Mouse (Mus musculus) liver, postnatal 0 days (tissue): ENCODE results near the gene 1700003E16Rik. TPM values are rescaled to one million over a fixed set of nuclear protein-coding genes. Genes with fewer than 3 reads are reported as not detected.

Experiments used
- ATAC-seq: fragments of 200-750 bp; cut with Nextera tagmentation; 2 replicates; pipeline ENCODE4 v1.8.0; 2017; ENCODE audit warnings: mild to moderate bottlenecking, moderate library complexity
- DNase-seq: peaks from one replicate; pipeline ENCODE4 v3.0.0-alpha.2; 2016
- H3K27ac ChIP-seq: fragments of 300-500 bp; sonication (generic); 2 replicates; pipeline ENCODE4 v1.5.1; 2014; ENCODE audit warnings: antibody characterized with exemption, moderate library complexity, mild to moderate bottlenecking, low read depth
- H3K27me3 ChIP-seq: fragments of 300-500 bp; sonication (generic); 2 replicates; pipeline ENCODE4 v1.6.1; 2014; ENCODE audit warnings: low read length, control low read depth, mixed read lengths; ENCODE audit not compliant: insufficient read depth
- H3K36me3 ChIP-seq: fragments of 300-500 bp; sonication (generic); replicated peaks from 2 replicates; pipeline ENCODE4 v1.6.1; 2014; ENCODE audit warnings: mild to moderate bottlenecking, control low read depth, low read length, moderate library complexity, mixed read lengths; ENCODE audit not compliant: insufficient read depth
- H3K4me1 ChIP-seq: fragments of 300-500 bp; sonication (generic); 2 replicates; pipeline ENCODE4 v1.6.1; 2014; ENCODE audit warnings: antibody characterized with exemption, mild to moderate bottlenecking, control low read depth; ENCODE audit not compliant: insufficient read depth
- H3K4me2 ChIP-seq: fragments of 300-500 bp; sonication (generic); 2 replicates; pipeline ENCODE4 v1.6.1; 2014; ENCODE audit warnings: low read depth, mild to moderate bottlenecking, low read length, moderate library complexity, mixed read lengths
- H3K4me3 ChIP-seq: fragments of 300-500 bp; sonication (generic); 2 replicates; pipeline ENCODE4 v1.5.1; 2014; ENCODE audit warnings: low read depth, low read length
- H3K9ac ChIP-seq: fragments of 300-500 bp; sonication (generic); replicated peaks from 2 replicates; pipeline ENCODE4 v1.6.1; 2014; ENCODE audit warnings: mild to moderate bottlenecking, moderate library complexity
- H3K9me3 ChIP-seq: fragments of 300-500 bp; sonication (generic); 2 replicates; pipeline ENCODE4 v1.6.1; 2016; ENCODE audit warnings: mild to moderate bottlenecking, control low read depth, low read length, mixed read lengths
- CTCF ChIP-seq: sonication (generic); IDR thresholded peaks from 2 replicates; pipeline ENCODE4 v1.5.1; 2016; ENCODE audit warnings: antibody characterized with exemption, low read depth
- EP300 ChIP-seq: IDR thresholded peaks from 2 replicates; pipeline ENCODE4 v1.6.1; 2016; ENCODE audit warnings: antibody characterized with exemption, low read depth, mild to moderate bottlenecking
- WGBS: fragments of 180-500 bp; shearing (Covaris S2); extraction: QIAGEN DNeasy Blood & Tissue Kit; methylation state at CpG from one replicate; pipeline ENCODE4 v1.1.7; 2014; ENCODE audit not compliant: insufficient replicate concordance; 5-methylcytosine and 5-hydroxymethylcytosine counted together
- polyA plus RNA-seq: library from polyadenylated mRNA; unstranded; fragments of >200 nt; fragmentation: Nextera tagmentation; extraction: Ambion mirVana; gene quantifications from 2 replicates; pipeline ENCODE4 v1.2.1, GENCODE M21; 2015

The 1700003E16Rik gene
- polyA plus RNA-seq = 0.25 and 0.27 TPM in 2 replicates

GRCm38 (mm10) chr6:83156259-83156684 is at the start of gene 1700003E16Rik, which contains the start of gene Wdr54:
1700003E16Rik (plus strand) TSS chr6:83156404.
Wdr54 (minus strand) TSS chr6:83156397.
- no peaks in the 10 kb centered on the region for H3K36me3 ChIP-seq
- ATAC-seq = peak; percentile 32; the same call in 1 of the 2 replicates
- H3K4me2 ChIP-seq = peak within 1 kb of the TSS; percentile 85
- H3K9me3 ChIP-seq = no peaks in the 10 kb centered on the region
- peak; percentile 50 for DNase-seq
- TF ChIP-seq EP300 = no peak
- no peak for TF ChIP-seq CTCF
- H3K4me1 ChIP-seq = peaks cover 8% of the 10 kb centered on the region
- no peak within 1 kb of the TSS for H3K27ac ChIP-seq
- peak within 1 kb of the TSS; percentile 34; the same call in 1 of the 2 replicates for H3K9ac ChIP-seq
- H3K27me3 ChIP-seq = peaks cover 20% of the 10 kb centered on the region
- peak within 1 kb of the TSS; percentile 53 for H3K4me3 ChIP-seq
- 2% methylated on average over 32 of the region's 32 CpGs for WGBS

DNA sequence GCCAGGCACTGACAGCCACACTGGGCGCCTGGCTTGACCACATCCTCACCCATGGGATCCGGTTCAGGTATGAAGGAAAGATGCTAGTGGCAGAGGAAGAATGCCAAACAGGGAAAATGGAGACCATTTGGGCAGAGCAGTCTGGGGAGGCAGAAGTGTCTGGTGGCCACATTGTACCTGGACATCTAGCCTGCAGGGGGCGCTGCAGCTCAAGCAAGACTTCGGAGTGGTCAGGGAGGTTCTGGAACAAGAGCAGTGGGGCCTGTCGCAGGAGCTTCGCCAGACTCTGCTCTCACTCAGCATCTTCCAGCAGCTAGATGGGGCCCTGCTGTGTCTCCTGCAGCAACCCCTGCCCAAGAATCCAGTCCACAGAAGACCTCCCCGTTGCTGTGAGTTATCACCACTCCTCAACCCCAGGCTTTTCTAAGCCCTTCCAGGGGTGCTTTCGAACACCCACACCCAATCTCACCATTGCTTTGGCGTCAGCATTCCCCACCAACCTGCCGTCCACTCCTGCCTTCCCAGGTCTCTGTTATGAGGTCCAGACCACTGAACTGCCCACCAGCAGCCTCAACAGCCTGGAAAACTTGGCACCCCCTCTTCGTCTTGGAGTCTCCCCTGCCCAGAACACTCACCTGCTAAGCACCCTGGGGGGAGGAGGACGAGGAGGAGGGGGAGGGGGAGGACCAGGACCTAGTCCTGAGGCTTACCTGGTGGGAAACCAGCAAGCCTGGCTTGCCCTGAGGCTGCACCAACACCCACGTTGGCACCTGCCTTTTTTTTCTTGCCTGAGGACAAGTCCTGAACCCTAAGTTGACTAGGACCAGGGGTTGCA is 48.4 kb upstream of the 1700003E16Rik start:
- WGBS = 40% methylated on average over 13 of the region's 13 CpGs

DNA sequence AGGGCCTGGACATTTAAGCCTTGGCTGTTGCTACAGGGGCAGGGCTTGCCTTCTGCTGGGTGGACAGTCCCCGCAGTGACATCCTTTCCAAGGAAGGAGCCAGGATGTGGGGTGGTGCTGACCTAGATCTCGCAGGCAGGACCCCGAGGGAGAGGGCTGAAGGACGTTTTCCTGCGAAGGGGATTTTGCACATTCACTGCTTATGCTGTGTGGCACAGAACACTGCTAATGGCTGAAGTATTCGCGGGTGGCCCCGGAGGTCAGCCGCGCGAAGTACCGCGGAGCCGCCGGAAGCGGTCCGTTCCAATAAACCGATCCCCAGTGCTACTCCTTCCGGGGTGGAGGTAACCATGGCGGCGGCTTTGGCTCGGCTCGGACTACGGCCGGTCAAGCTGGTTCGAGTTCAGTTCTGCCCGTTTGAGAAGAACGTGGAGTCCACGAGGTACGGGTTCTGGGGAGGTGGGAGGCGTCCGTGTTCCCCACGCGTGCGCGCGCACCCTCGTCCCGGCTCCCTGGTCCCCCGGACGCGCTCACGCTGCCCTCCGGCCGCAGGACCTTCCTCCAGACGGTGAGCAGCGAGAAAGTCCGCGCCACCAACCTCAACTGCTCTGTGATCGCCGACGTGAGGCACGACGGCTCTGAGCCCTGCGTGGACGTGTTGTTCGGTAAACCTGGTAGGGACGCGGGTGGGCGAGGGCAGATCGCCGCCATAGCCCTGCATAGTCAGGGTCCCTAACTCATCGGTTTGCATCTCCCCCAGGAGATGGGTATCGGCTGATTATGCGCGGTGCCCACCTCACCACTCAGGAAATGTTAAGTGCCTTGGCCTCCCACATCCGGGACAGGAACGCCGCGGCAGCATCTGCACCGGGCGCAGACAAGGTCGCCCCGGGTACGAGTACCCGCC is 47.2 kb upstream of the 1700003E16Rik start, which contains the start of gene Mrpl53:
TSS of gene Mrpl53 (plus strand) at position 279 of the 907 bp plus-strand sequence.
- H3K9ac ChIP-seq = peak within 1 kb of the TSS; percentile 84
- H3K4me2 ChIP-seq = peak within 1 kb of the TSS; percentile 80
- peak; percentile 22; the same call in 1 of the 2 replicates for TF ChIP-seq EP300
- TF ChIP-seq CTCF = 0 out of 2 replicates have a peak, but pooled peaks have one; percentile 3
- under 1% methylated on average over 74 of the region's 76 CpGs for WGBS
- peaks cover 18% of the 10 kb centered on the region for H3K36me3 ChIP-seq
- peak within 1 kb of the TSS; percentile 79 for H3K27ac ChIP-seq
- H3K27me3 ChIP-seq = no peaks in the 10 kb centered on the region
- peak; percentile 85 for DNase-seq
- H3K4me1 ChIP-seq = peaks cover 19% of the 10 kb centered on the region
- peak within 1 kb of the TSS; percentile 77 for H3K4me3 ChIP-seq
- H3K9me3 ChIP-seq = no peaks in the 10 kb centered on the region
- ATAC-seq = peak; percentile 87

More for the DNA sequence above, 48.4 kb upstream of the 1700003E16Rik start:
- peak; percentile 46 for ATAC-seq
- peak; percentile 91 for DNase-seq
- Histone ChIP-seq H3K36me3 (peaks cover 18% of the 10 kb centered on the region), H3K4me1 (peaks cover 27% of the 10 kb centered on the region), H3K9ac (peak overlapping the region; percentile 84), H3K27me3 (no peaks in the 10 kb centered on the region), H3K4me2 (peak overlapping the region; percentile 80), H3K9me3 (no peaks in the 10 kb centered on the region), H3K27ac (peak overlapping the region; percentile 79; the same call in 1 of the 2 replicates), H3K4me3 (peak overlapping the region; percentile 77; the same call in 1 of the 2 replicates)
- TF ChIP-seq CTCF = peak; percentile 98
- TF ChIP-seq EP300 = no peak

DNA sequence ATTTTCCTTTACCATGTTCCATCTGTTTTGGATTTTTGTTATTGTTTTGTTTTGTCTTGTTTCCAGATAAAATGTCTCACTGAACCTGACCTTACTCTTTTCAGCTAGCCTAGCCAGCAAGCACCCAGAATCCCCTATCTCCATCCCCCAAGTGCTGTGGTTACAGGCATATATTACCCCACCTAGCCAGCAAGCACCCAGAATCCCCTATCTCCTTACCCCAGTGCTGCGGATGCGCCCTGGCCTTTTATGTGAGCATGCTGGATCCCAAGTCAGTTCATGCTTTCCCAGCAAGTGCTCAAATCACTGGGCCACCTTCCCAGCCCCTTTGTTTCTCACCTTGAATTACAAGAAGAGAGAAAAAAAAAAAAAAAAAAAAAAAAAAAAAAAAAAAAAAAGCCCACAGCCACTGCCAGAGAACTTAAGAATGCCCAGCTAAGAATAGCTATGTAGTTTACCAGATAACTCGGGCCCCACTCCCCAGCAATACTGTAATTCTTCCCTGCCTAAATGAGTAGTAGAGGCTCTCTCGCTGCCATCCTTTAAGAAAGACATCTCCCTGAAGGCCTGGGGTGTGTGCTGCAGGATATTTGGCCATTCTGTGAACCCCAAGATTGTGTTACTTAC is 44.6 kb upstream of the 1700003E16Rik start:
- peaks cover 30% of the 10 kb centered on the region for H3K4me1 ChIP-seq
- ATAC-seq = no peak
- no peak overlapping the region for H3K4me2 ChIP-seq
- peaks cover 16% of the 10 kb centered on the region for H3K36me3 ChIP-seq
- H3K27ac ChIP-seq = no peak overlapping the region
- H3K4me3 ChIP-seq = no peak overlapping the region
- TF ChIP-seq EP300 = no peak
- no peak for TF ChIP-seq CTCF
- H3K27me3 ChIP-seq = no peaks in the 10 kb centered on the region
- WGBS = 72% methylated on average over 4 of the region's 4 CpGs
- no peak for DNase-seq
- no peak overlapping the region for H3K9ac ChIP-seq
- H3K9me3 ChIP-seq = no peaks in the 10 kb centered on the region

- Histone ChIP-seq H3K9ac (peak within 1 kb of the TSS; percentile 85), H3K4me3 (peak within 1 kb of the TSS; percentile 57), H3K4me2 (peak within 1 kb of the TSS; percentile 98), H3K9me3 (no peaks in the 10 kb centered on the region), H3K4me1 (peaks cover 22% of the 10 kb centered on the region), H3K36me3 (peaks cover 17% of the 10 kb centered on the region), H3K27me3 (no peaks in the 10 kb centered on the region), H3K27ac (peak within 1 kb of the TSS; percentile 80)
- ATAC-seq (peak; percentile 94), DNase-seq (peak; percentile 97)
- TF ChIP-seq CTCF = peak; percentile 65
- no peak for TF ChIP-seq EP300
- 2% methylated on average over 51 of the region's 58 CpGs for WGBS
These were observed 41.1 kb upstream of the 1700003E16Rik start, which contains the start of gene Mogs for GRCm38 (mm10) chr6:83115011-83115671. Mogs (plus strand) TSS chr6:83115496.
